Mouse (Mus musculus) heart, embryonic 14.5 days (tissue): ENCODE data around the gene Megf8. TPM values are rescaled to one million over a fixed set of nuclear protein-coding genes. Genes with fewer than 3 reads are reported as not detected.

Experiments used
- ATAC-seq: fragments of 200-750 bp; cut with Nextera tagmentation; 2 replicates; pipeline ENCODE4 v1.8.0; 2017; ENCODE audit warnings: low read depth, moderate TSS enrichment; ENCODE audit not compliant: insufficient number of reproducible peaks, insufficient read depth, low FRiP score
- H3K27ac ChIP-seq, 2 experiments: fragments of 200-500 bp in 1 of 2; fragments of 300-500 bp in 1 of 2; sonication (generic) in 1 of 2; replicated peaks in 1 of 2; 2 replicates each; pipeline ENCODE4 v1.5.1; 2012 to 2014; ENCODE audit warnings: low read depth in 2 of 2, low read length in 2 of 2, control low read depth in 1 of 2, mild to moderate bottlenecking in 1 of 2, mixed read lengths in 1 of 2; ENCODE audit not compliant: control insufficient read depth in 1 of 2, insufficient read depth in 1 of 2
- H3K27me3 ChIP-seq: fragments of 300-500 bp; sonication (generic); 2 replicates; pipeline ENCODE4 v1.6.1; 2014; ENCODE audit warnings: mild to moderate bottlenecking, low read length, control low read depth; ENCODE audit not compliant: control insufficient read depth, insufficient read depth
- H3K36me3 ChIP-seq: fragments of 300-500 bp; sonication (generic); 2 replicates; pipeline ENCODE4 v1.6.1; 2014; ENCODE audit warnings: mild to moderate bottlenecking, control low read depth, low read length, mixed read lengths; ENCODE audit not compliant: control insufficient read depth, insufficient read depth
- H3K4me1 ChIP-seq, 2 experiments: fragments of 200-500 bp in 1 of 2; fragments of 300-500 bp in 1 of 2; sonication (generic) in 1 of 2; 2 replicates each; pipeline ENCODE4 v1.6.1; 2012 to 2014; ENCODE audit warnings: low read length in 2 of 2, control low read depth in 1 of 2, mixed read lengths in 1 of 2; ENCODE audit not compliant: control insufficient read depth in 2 of 2, insufficient read depth in 2 of 2
- H3K4me2 ChIP-seq: fragments of 300-500 bp; sonication (generic); 2 replicates; pipeline ENCODE4 v1.6.1; 2014; ENCODE audit warnings: mild to moderate bottlenecking, low read length
- H3K4me3 ChIP-seq, 2 experiments: fragments of 200-500 bp in 1 of 2; fragments of 300-500 bp in 1 of 2; sonication (generic) in 1 of 2; 2 replicates each; pipeline ENCODE4 v1.5.1; 2012 to 2014; ENCODE audit warnings: low read length in 2 of 2, mild to moderate bottlenecking in 2 of 2, control low read depth in 1 of 2, low read depth in 1 of 2, moderate library complexity in 1 of 2; ENCODE audit not compliant: control insufficient read depth in 1 of 2, insufficient read depth in 1 of 2
- H3K9ac ChIP-seq: fragments of 300-500 bp; sonication (generic); 2 replicates; pipeline ENCODE4 v1.6.1; 2014; ENCODE audit warnings: mild to moderate bottlenecking, low read length
- H3K9me3 ChIP-seq: fragments of 300-500 bp; sonication (generic); 2 replicates; pipeline ENCODE4 v1.6.1; 2016; ENCODE audit warnings: low read length, control low read depth; ENCODE audit not compliant: control insufficient read depth
- WGBS: fragments of 180-500 bp; shearing (Covaris S2); extraction: QIAGEN DNeasy Blood & Tissue Kit; methylation state at CpG from one replicate; pipeline ENCODE4 v1.1.7; 2014; 5-methylcytosine and 5-hydroxymethylcytosine counted together
- polyA plus RNA-seq: library from polyadenylated mRNA; unstranded; fragments of >200 nt; fragmentation: Nextera tagmentation; extraction: Ambion mirVana; gene quantifications from 2 replicates; pipeline ENCODE4 v1.2.1, GENCODE M21; 2014

Gene Megf8
- polyA plus RNA-seq, 1 experiment from 2014 or later: 7.9 TPM

GRCm38 (mm10) chr7:25275555-25276298 is 41.2 kb upstream of the Megf8 start:
- Histone ChIP-seq H3K9ac (peak overlapping the region; percentile 59), H3K4me1 (peaks cover 34 to 53% of the 10 kb centered on the region in 2 experiments), H3K36me3 (peaks cover 40% of the 10 kb centered on the region), H3K27ac (peak overlapping the region; percentile 48 to 99), H3K4me2 (peak overlapping the region; percentile 42), H3K4me3 (no peak overlapping the region), H3K9me3 (no peaks in the 10 kb centered on the region), H3K27me3 (no peaks in the 10 kb centered on the region)
- WGBS: 31% methylated on average over 9 of the region's 9 CpGs
- ATAC-seq: no peak

- Histone ChIP-seq H3K4me2 (peak overlapping the region; percentile 90), H3K36me3 (peaks cover 26% of the 10 kb centered on the region), H3K4me1 (peaks cover 43 to 62% of the 10 kb centered on the region in 2 experiments), H3K4me3 (peak overlapping the region; percentile 20 to 84; a peak in 2 of 4 replicates), H3K27me3 (no peaks in the 10 kb centered on the region), H3K9me3 (no peaks in the 10 kb centered on the region), H3K27ac (peak overlapping the region; percentile 82 to 99), H3K9ac (peak overlapping the region; percentile 80)
- WGBS: 83% methylated on average over 4 of the region's 4 CpGs
- no peak for ATAC-seq
Observed at GRCm38 (mm10) chr7:25277405-25277804, 39.6 kb upstream of the Megf8 start.

DNA sequence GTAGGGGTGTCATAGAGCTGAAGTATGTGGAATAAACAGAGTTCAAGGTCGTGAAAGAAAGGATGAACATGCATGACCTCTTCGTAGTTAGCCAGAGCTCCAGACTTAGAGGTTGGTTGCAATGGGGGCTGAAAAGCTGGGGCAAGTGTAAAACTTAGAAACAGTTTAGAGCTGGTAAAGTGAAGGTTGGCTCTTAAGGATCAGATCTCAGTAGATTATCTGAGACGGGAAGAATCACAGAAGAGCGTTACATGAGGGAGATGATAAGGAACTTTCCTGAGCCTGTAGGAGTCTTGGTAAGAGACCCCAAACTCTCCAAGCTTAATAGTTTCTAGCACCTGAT is 39.0 kb upstream of the Megf8 start:
- Histone ChIP-seq H3K4me1 (peaks cover 43 to 62% of the 10 kb centered on the region in 2 experiments), H3K4me2 (peak overlapping the region; percentile 90), H3K27ac (peak overlapping the region; percentile 82 to 99), H3K27me3 (no peaks in the 10 kb centered on the region), H3K4me3 (peak overlapping the region; percentile 20 to 84; a peak in 3 of 4 replicates), H3K36me3 (peaks cover 20% of the 10 kb centered on the region), H3K9ac (peak overlapping the region; percentile 80), H3K9me3 (no peaks in the 10 kb centered on the region)
- WGBS: 8% methylated on average over 4 of the region's 4 CpGs
- ATAC-seq: no peak

GRCm38 (mm10) chr7:25278341-25279075 is 38.5 kb upstream of the Megf8 start:
- Histone ChIP-seq H3K4me1 (peaks cover 43 to 66% of the 10 kb centered on the region in 2 experiments), H3K27me3 (no peaks in the 10 kb centered on the region), H3K9ac (peak overlapping the region; percentile 80), H3K36me3 (peaks cover 15% of the 10 kb centered on the region), H3K27ac (peak overlapping the region; percentile 99), H3K4me3 (peak overlapping the region; percentile 72 to 84), H3K4me2 (peak overlapping the region; percentile 90), H3K9me3 (no peaks in the 10 kb centered on the region)
- 1% methylated on average over 51 of the region's 60 CpGs for WGBS
- peak; percentile 34 for ATAC-seq

- Histone ChIP-seq H3K9me3 (no peaks in the 10 kb centered on the region), H3K36me3 (peaks cover 7% of the 10 kb centered on the region), H3K27ac (peak overlapping the region; percentile 99), H3K4me2 (peak overlapping the region; percentile 90), H3K4me1 (peaks cover 46 to 66% of the 10 kb centered on the region in 2 experiments), H3K9ac (peak overlapping the region; percentile 80), H3K4me3 (peak overlapping the region; percentile 72 to 84), H3K27me3 (no peaks in the 10 kb centered on the region)
- ATAC-seq: peak; percentile 33
- under 1% methylated on average over 47 of the region's 49 CpGs for WGBS
Observed at GRCm38 (mm10) chr7:25279076-25279860, 37.7 kb upstream of the Megf8 start.

DNA sequence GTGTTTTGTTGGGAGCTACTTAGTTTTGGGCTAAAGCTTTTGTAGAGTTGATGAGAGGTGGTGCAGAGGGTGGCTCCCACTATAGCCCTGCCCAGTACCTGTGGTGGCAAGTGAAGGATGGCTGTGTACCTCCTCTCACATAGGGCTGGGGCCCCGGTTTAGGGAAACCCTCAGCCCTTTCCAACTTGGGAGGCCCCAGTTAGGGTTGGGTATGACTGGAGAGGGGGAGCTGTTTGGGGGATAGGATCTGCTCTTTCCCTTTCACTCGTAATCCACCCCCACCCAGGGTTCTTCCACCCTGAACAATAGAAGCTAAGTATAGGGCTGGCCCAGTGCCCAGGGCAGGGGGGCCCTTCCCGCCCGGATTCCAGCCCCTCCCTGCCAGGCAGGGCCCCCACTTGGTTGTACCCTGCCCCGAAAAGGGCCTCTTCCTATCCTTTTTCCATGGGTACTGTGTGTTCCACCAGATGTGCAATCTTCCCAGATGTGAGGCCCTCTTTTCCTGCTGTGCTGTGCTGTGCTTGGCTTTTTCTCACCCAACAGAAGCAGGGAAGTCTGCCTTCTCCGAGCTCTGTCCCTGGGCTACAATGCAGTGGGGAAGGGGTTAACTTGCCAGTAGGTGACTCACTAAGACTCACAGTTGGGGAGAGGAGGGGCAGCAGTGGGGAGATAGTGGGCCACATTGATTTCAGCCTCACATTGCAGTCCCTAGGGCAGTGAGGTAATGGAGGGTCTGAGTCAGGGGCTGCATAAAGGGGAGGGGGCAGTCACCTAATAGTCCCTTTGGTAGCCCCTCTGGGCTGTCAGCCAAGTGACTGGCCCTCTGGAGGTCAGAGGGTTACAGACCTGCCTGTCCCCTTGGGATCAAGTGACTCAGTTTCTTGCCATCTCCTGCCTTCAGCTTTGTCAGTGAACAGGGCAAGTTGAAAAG is 36.8 kb upstream of the Megf8 start:
- peak overlapping the region; percentile 80 for H3K9ac ChIP-seq
- H3K36me3 ChIP-seq: peaks cover 6% of the 10 kb centered on the region
- H3K4me1 ChIP-seq: peaks cover 45 to 65% of the 10 kb centered on the region in 2 experiments
- H3K4me3 ChIP-seq: peak overlapping the region; percentile 72 to 84
- WGBS: 4% methylated on average over 6 of the region's 6 CpGs
- no peaks in the 10 kb centered on the region for H3K9me3 ChIP-seq
- peak overlapping the region; percentile 90 for H3K4me2 ChIP-seq
- H3K27ac ChIP-seq: peak overlapping the region; percentile 99
- no peaks in the 10 kb centered on the region for H3K27me3 ChIP-seq
- peak; percentile 17 for ATAC-seq
